Mouse (Mus musculus) CH12.LX (cell line): ENCODE data around the gene Luzp1. TPM values are rescaled to one million over a fixed set of nuclear protein-coding genes. Genes with fewer than 3 reads are reported as not detected.

Source experiments
- DNase-seq: peaks from one replicate; pipeline ENCODE4 v3.0.0-alpha.2; 2013; ENCODE audit errors: extremely low read depth
- H3K27ac ChIP-seq: 2 replicates; pipeline ENCODE4 v1.5.1; 2012; ENCODE audit warnings: low read depth, mild to moderate bottlenecking, control low read depth, moderate library complexity; ENCODE audit not compliant: insufficient read depth
- H3K27me3 ChIP-seq: replicated peaks from 2 replicates; pipeline ENCODE3; 2012; ENCODE audit warnings: inconsistent platforms
- H3K36me3 ChIP-seq, 2 experiments: replicated peaks in 1 of 2; 2 replicates each; pipeline versions ENCODE3 to v1.6.1; 2012; ENCODE audit warnings: inconsistent platforms in 1 of 2, low read length in 1 of 2, mild to moderate bottlenecking in 1 of 2, mixed read lengths in 1 of 2, moderate library complexity in 1 of 2; ENCODE audit not compliant: control insufficient read depth in 1 of 2, insufficient read depth in 1 of 2
- H3K4me1 ChIP-seq, 2 experiments: 2 replicates each; pipeline ENCODE4 v1.6.1; 2012; ENCODE audit warnings: inconsistent platforms in 1 of 2, moderate library complexity in 1 of 2; ENCODE audit not compliant: insufficient read depth in 2 of 2, control insufficient read depth in 1 of 2
- H3K4me2 ChIP-seq: 2 replicates; pipeline ENCODE4 v1.6.1; 2012; ENCODE audit warnings: low read depth, mild to moderate bottlenecking, control low read depth; ENCODE audit not compliant: poor library complexity, insufficient read depth, severe bottlenecking
- H3K4me3 ChIP-seq, 3 experiments: fragments of 150-350 bp in 1 of 3; sonication (generic) in 1 of 3; replicated peaks in 1 of 3; 2 replicates each; pipeline versions ENCODE3 to v1.5.1; 2011 to 2012; ENCODE audit warnings: low read depth in 2 of 3, low read length in 2 of 3, mild to moderate bottlenecking in 2 of 3, moderate library complexity in 2 of 3, control low read depth in 1 of 3, improper control_type of control experiment in 1 of 3, inconsistent platforms in 1 of 3, mixed read lengths in 1 of 3; ENCODE audit not compliant: poor library complexity in 1 of 3
- H3K79me2 ChIP-seq: replicated peaks from 2 replicates; pipeline ENCODE4 v1.6.1; 2012; ENCODE audit warnings: mild to moderate bottlenecking, moderate library complexity; ENCODE audit not compliant: control insufficient read depth, poor library complexity, insufficient read depth, severe bottlenecking; ENCODE audit errors: extremely low read depth
- H3K9ac ChIP-seq: 2 replicates; pipeline ENCODE4 v1.6.1; 2012; ENCODE audit warnings: low read depth, mild to moderate bottlenecking, control low read depth, moderate library complexity; ENCODE audit not compliant: insufficient read depth
- H3K9me3 ChIP-seq: replicated peaks from 2 replicates; pipeline ENCODE3; 2012; ENCODE audit warnings: low read length, inconsistent platforms, mixed read lengths
- CHD2 ChIP-seq: IDR thresholded peaks from 2 replicates; pipeline ENCODE4 v1.6.1; 2011; ENCODE audit warnings: low read length, improper control_type of control experiment
- CTCF ChIP-seq, 2 experiments: IDR thresholded peaks in 1 of 2; conservative IDR thresholded peaks in 1 of 2; 2 replicates each; pipeline ENCODE4 v1.5.1; 2011 to 2012; ENCODE audit warnings: low read depth in 2 of 2, low read length in 2 of 2, improper control_type of control experiment in 1 of 2, inconsistent platforms in 1 of 2, mild to moderate bottlenecking in 1 of 2, moderate library complexity in 1 of 2
- E2F4 ChIP-seq: IDR thresholded peaks from 2 replicates; pipeline ENCODE4 v1.6.1; 2011; ENCODE audit warnings: low read depth, low read length, improper control_type of control experiment; ENCODE audit not compliant: insufficient replicate concordance
- ELF1 ChIP-seq: IDR thresholded peaks from 2 replicates; pipeline ENCODE4 v1.6.1; 2014; ENCODE audit warnings: low read depth, mild to moderate bottlenecking, inconsistent platforms, low read length, improper control_type of control experiment
- ETS1 ChIP-seq: conservative IDR thresholded peaks from 2 replicates; pipeline ENCODE4 v1.6.1; 2012; ENCODE audit warnings: low read depth, mild to moderate bottlenecking, inconsistent platforms, low read length, improper control_type of control experiment, moderate library complexity
- GABPA ChIP-seq: IDR thresholded peaks from 2 replicates; pipeline ENCODE4 v1.6.1; 2012; ENCODE audit warnings: low read depth, low read length, improper control_type of control experiment, inconsistent platforms; ENCODE audit not compliant: insufficient replicate concordance
- HCFC1 ChIP-seq: IDR thresholded peaks from 2 replicates; pipeline ENCODE4 v1.6.1; 2012; ENCODE audit warnings: low read depth, mild to moderate bottlenecking, inconsistent platforms, low read length, improper control_type of control experiment
- IRF4 ChIP-seq: IDR thresholded peaks from 2 replicates; pipeline ENCODE4 v1.6.1; 2014; ENCODE audit warnings: low read depth, mild to moderate bottlenecking, inconsistent platforms, low read length, improper control_type of control experiment
- JUN ChIP-seq: IDR thresholded peaks from 2 replicates; pipeline ENCODE4 v1.6.1; 2011; ENCODE audit warnings: low read depth, mild to moderate bottlenecking, low read length, improper control_type of control experiment, moderate library complexity; ENCODE audit not compliant: insufficient read depth
- JUND ChIP-seq: conservative IDR thresholded peaks from 2 replicates; pipeline ENCODE4 v1.6.1; 2011; ENCODE audit warnings: low read depth, low read length, improper control_type of control experiment
- KAT2A ChIP-seq: IDR thresholded peaks from 2 replicates; pipeline ENCODE4 v1.6.1; 2012; ENCODE audit warnings: low read length, improper control_type of control experiment, inconsistent platforms; ENCODE audit not compliant: insufficient replicate concordance
- MAZ ChIP-seq: IDR thresholded peaks from 2 replicates; pipeline ENCODE4 v1.6.1; 2012; ENCODE audit warnings: low read depth, mild to moderate bottlenecking, inconsistent platforms, low read length, improper control_type of control experiment, moderate library complexity
- MEF2A ChIP-seq: IDR thresholded peaks from 2 replicates; pipeline ENCODE4 v1.6.1; 2014; ENCODE audit warnings: low read depth, mild to moderate bottlenecking, inconsistent platforms, low read length, improper control_type of control experiment, borderline replicate concordance
- MXI1 ChIP-seq: IDR thresholded peaks from 2 replicates; pipeline ENCODE4 v1.6.1; 2011; ENCODE audit warnings: mild to moderate bottlenecking, low read depth, low read length, improper control_type of control experiment
- MYC ChIP-seq: IDR thresholded peaks from 2 replicates; pipeline ENCODE4 v1.6.1; 2011; ENCODE audit warnings: low read depth, mild to moderate bottlenecking, improper control_type of control experiment, low read length
- PAX5 ChIP-seq: IDR thresholded peaks from 2 replicates; pipeline ENCODE4 v1.6.1; 2012; ENCODE audit warnings: low read length, inconsistent platforms, mixed read lengths
- POLR2A ChIP-seq: IDR thresholded peaks from 2 replicates; pipeline ENCODE4 v1.6.1; 2011; ENCODE audit warnings: low read depth, mild to moderate bottlenecking, improper control_type of control experiment, low read length
- POLR2AphosphoS2 ChIP-seq: IDR thresholded peaks from 2 replicates; pipeline ENCODE4 v1.6.1; 2011; ENCODE audit warnings: low read depth, low read length, improper control_type of control experiment
- RCOR1 ChIP-seq: conservative IDR thresholded peaks from 2 replicates; pipeline ENCODE4 v1.6.1; 2012; ENCODE audit warnings: low read depth, mild to moderate bottlenecking, inconsistent platforms, low read length, improper control_type of control experiment
- TCF12 ChIP-seq: IDR thresholded peaks from 2 replicates; pipeline ENCODE4 v1.6.1; 2014; ENCODE audit warnings: low read depth, mild to moderate bottlenecking, inconsistent platforms, low read length, improper control_type of control experiment
- USF1 ChIP-seq: IDR thresholded peaks from 2 replicates; pipeline ENCODE4 v1.6.1; 2014; ENCODE audit warnings: low read depth, mild to moderate bottlenecking, inconsistent platforms, low read length, improper control_type of control experiment
- ZKSCAN1 ChIP-seq: IDR thresholded peaks from 2 replicates; pipeline ENCODE4 v1.6.1; 2012; ENCODE audit warnings: low read depth, inconsistent platforms, low read length, improper control_type of control experiment, borderline replicate concordance
- ZNF384 ChIP-seq: IDR thresholded peaks from 2 replicates; pipeline ENCODE4 v1.6.1; 2012; ENCODE audit warnings: low read depth, low read length, improper control_type of control experiment, inconsistent platforms
- dilution Hi-C: fragments of 300-500 bp; cut with MboI; formaldehyde crosslinking; loops from 2 replicates; pipeline ENCODE4 v1.14.3; 2020; ENCODE audit warnings: low sequenced_read_pairs; ENCODE audit not compliant: extremely low pct_unique_long_range_greater_than_20kb, extremely low pct_ligation_motif_present
- in situ Hi-C: fragments of 300-500 bp; cut with MboI; formaldehyde crosslinking; loops from 3 replicates; pipeline ENCODE4 v1.14.3; 2019; ENCODE audit warnings: low sequenced_read_pairs, low pct_ligation_motif_present, low pct_unique_long_range_greater_than_20kb, mixed read lengths
- polyA plus RNA-seq: library from polyadenylated mRNA; unstranded; fragments of >175 nt; gene quantifications from 2 replicates; pipeline ENCODE4 v1.2.1, GENCODE M21; 2012; ENCODE audit warnings: low read depth; ENCODE audit not compliant: insufficient read length
- total RNA-seq, 2 experiments: library from RNA; depleted of rRNA; stranded (reverse); fragments of 300-350 nt in 1 of 2; fragments of >200 nt in 1 of 2; gene quantifications; 2 replicates each; pipeline ENCODE4 v1.2.3; 2012 to 2014

The Luzp1 gene
- total and polyA plus RNA-seq, 3 experiments, result 5.0 to 7.0 (median 6.1) TPM

DNA sequence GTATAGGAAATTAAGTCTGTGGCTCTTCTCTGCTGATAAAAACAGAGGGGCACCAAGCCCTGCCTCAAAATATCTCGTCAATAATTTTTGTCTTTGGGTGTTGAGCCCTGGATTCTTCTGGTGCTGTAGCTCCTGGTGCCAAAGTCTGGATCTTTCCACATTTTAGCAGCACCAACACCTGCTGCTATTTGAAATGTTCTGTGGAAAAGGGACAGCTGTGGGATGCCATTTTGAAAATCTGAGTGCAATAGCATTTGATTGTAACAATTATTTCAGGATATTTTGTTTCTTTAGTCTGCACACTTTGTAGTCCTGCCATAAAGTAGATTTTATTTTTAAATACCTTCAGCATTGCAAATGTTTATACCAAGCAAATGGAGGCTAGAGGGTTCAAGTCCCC lies 78.2 kb downstream of the Luzp1 start:
- H3K9me3 ChIP-seq, result no peaks in the 10 kb centered on the region
- dilution Hi-C loops (no loop called here), in situ Hi-C loops (no loop called here)
- no peak for DNase-seq
- H3K27ac ChIP-seq, result no peak overlapping the region
- H3K36me3 ChIP-seq, result peaks cover 50 to 88% of the 10 kb centered on the region in 2 experiments
- no peak overlapping the region for H3K4me2 ChIP-seq
- H3K79me2 ChIP-seq, result no peaks in the 10 kb centered on the region
- H3K27me3 ChIP-seq, result no peaks in the 10 kb centered on the region
- TF ChIP-seq MYC (no peak), IRF4 (no peak), MAZ (no peak), JUN (no peak), JUND (no peak), HCFC1 (no peak), ZKSCAN1 (no peak), GABPA (no peak), RCOR1 (no peak), POLR2A (no peak), POLR2AphosphoS2 (no peak)
- H3K4me1 ChIP-seq, result peaks cover 0 to 3% of the 10 kb centered on the region in 2 experiments; a peak in 1 of 4 replicates
- no peak overlapping the region for H3K9ac ChIP-seq
- no peak overlapping the region for H3K4me3 ChIP-seq

DNA sequence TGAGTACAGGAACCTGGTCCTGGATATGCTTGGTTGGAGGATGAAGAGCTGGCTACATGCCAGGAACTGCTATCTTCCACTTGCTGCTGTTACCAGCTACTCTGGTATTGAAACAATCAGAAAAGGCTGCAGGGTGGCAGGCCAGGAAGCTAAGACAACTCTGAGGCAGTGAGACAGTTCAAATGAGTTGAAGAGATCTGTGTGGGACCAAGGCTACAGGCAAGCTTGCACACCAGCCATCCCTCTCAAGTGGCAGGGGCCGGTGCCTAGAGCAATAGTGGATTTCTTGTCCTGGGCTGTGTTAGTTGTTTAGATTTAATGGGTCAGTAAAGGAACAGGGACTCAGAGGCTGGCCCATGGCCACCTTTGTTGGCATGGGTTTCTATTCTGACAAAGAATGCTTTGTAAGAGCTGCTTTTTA lies 78.8 kb downstream of the Luzp1 start:
- in situ Hi-C loops, result no loop called here
- H3K9ac ChIP-seq, result no peak overlapping the region
- dilution Hi-C loops, result no loop called here
- H3K36me3 ChIP-seq, result peaks cover 53 to 88% of the 10 kb centered on the region in 2 experiments
- H3K4me3 ChIP-seq, result no peak overlapping the region
- no peaks in the 10 kb centered on the region for H3K9me3 ChIP-seq
- DNase-seq, result no peak
- no peaks in the 10 kb centered on the region for H3K27me3 ChIP-seq
- no peak for TF ChIP-seq CTCF (conservative IDR thresholded peaks at IDR 0.05 in 1 of 2, IDR thresholded peaks at IDR 0.05 in 1 of 2; ENCODE audit: low read depth in 2 of 2, low read length in 2 of 2)
- no peak for TF ChIP-seq MAZ
- TF ChIP-seq TCF12, result no peak
- TF ChIP-seq MEF2A, result no peak
- H3K27ac ChIP-seq, result no peak overlapping the region
- no peak overlapping the region for H3K4me2 ChIP-seq
- H3K4me1 ChIP-seq, result no peaks in the 10 kb centered on the region
- no peaks in the 10 kb centered on the region for H3K79me2 ChIP-seq

GRCm38 (mm10) chr4:136553108-136553507 lies 83.5 kb downstream of the Luzp1 start:
- Histone ChIP-seq H3K4me3 (no peak overlapping the region), H3K4me1 (no peaks in the 10 kb centered on the region), H3K27ac (no peak overlapping the region), H3K79me2 (no peaks in the 10 kb centered on the region), H3K9me3 (no peaks in the 10 kb centered on the region), H3K9ac (no peak overlapping the region), H3K36me3 (peaks cover 68 to 94% of the 10 kb centered on the region in 2 experiments), H3K27me3 (no peaks in the 10 kb centered on the region), H3K4me2 (no peak overlapping the region)
- DNase-seq, result no peak
- dilution Hi-C loops (no loop called here), in situ Hi-C loops (no loop called here)
- TF ChIP-seq PAX5 (no peak), E2F4 (no peak), ZNF384 (no peak), MEF2A (no peak), ELF1 (no peak), KAT2A (no peak), POLR2AphosphoS2 (no peak), ETS1 (no peak), POLR2A (no peak), USF1 (no peak), CHD2 (no peak), CTCF (conservative IDR thresholded peaks at IDR 0.05 in 1 of 2, IDR thresholded peaks at IDR 0.05 in 1 of 2; ENCODE audit: low read depth in 2 of 2, low read length in 2 of 2) (no peak), MXI1 (no peak), JUN (no peak), HCFC1 (no peak)
